Mouse (Mus musculus) hindbrain, embryonic 16.5 days (tissue): Measurements from ENCODE around the gene Rabgap1l. TPM values are rescaled to one million over a fixed set of nuclear protein-coding genes. Genes with fewer than 3 reads are reported as not detected.

Source experiments
- ATAC-seq: fragments of 200-750 bp; cut with Nextera tagmentation; 2 replicates; pipeline ENCODE4 v1.8.0; 2017; ENCODE audit warnings: moderate TSS enrichment, moderate library complexity
- H3K27ac ChIP-seq: fragments of 300-500 bp; sonication (generic); 2 replicates; pipeline ENCODE4 v1.5.1; 2014; ENCODE audit warnings: low read depth, mild to moderate bottlenecking, control low read depth, low read length, moderate library complexity
- H3K27me3 ChIP-seq: fragments of 300-500 bp; sonication (generic); replicated peaks from 2 replicates; pipeline ENCODE4 v1.6.1; 2014; ENCODE audit warnings: low read length; ENCODE audit not compliant: control insufficient read depth, insufficient read depth
- H3K36me3 ChIP-seq: fragments of 300-500 bp; sonication (generic); 2 replicates; pipeline ENCODE4 v1.6.1; 2014; ENCODE audit warnings: mild to moderate bottlenecking, low read length, moderate library complexity, mixed read lengths; ENCODE audit not compliant: control insufficient read depth, insufficient read depth
- H3K4me1 ChIP-seq: fragments of 300-500 bp; sonication (generic); 2 replicates; pipeline ENCODE4 v1.6.1; 2014; ENCODE audit warnings: low read depth, low read length; ENCODE audit not compliant: control insufficient read depth, insufficient read depth
- H3K4me2 ChIP-seq: fragments of 300-500 bp; sonication (generic); 2 replicates; pipeline ENCODE4 v1.6.1; 2014; ENCODE audit warnings: mild to moderate bottlenecking, low read length, control low read depth, moderate library complexity
- H3K4me3 ChIP-seq: fragments of 300-500 bp; sonication (generic); 2 replicates; pipeline ENCODE4 v1.5.1; 2014; ENCODE audit warnings: mild to moderate bottlenecking, low read length, control low read depth, moderate library complexity
- H3K9ac ChIP-seq: fragments of 300-500 bp; sonication (generic); 2 replicates; pipeline ENCODE4 v1.6.1; 2014; ENCODE audit warnings: low read depth, mild to moderate bottlenecking, control low read depth, low read length, moderate library complexity
- H3K9me3 ChIP-seq: fragments of 300-500 bp; sonication (generic); 2 replicates; pipeline ENCODE4 v1.6.1; 2014; ENCODE audit warnings: mild to moderate bottlenecking, low read length, moderate library complexity; ENCODE audit not compliant: control insufficient read depth
- WGBS: fragments of 180-500 bp; shearing (Covaris S2); extraction: QIAGEN DNeasy Blood & Tissue Kit; methylation state at CpG from one replicate; pipeline ENCODE4 v1.1.7; 2014; 5-methylcytosine and 5-hydroxymethylcytosine counted together
- polyA plus RNA-seq: library from polyadenylated mRNA; unstranded; fragments of >200 nt; fragmentation: Nextera tagmentation; extraction: Ambion mirVana; gene quantifications from 2 replicates; pipeline ENCODE4 v1.2.1, GENCODE M21; 2015

Rabgap1l gene
- polyA plus RNA-seq, 1 experiment from 2014 or later, result 30.0 TPM

- H3K36me3 ChIP-seq, result no peaks in the 10 kb centered on the region
- no peaks in the 10 kb centered on the region for H3K9me3 ChIP-seq
- H3K9ac ChIP-seq, result no peak overlapping the region
- no peak overlapping the region for H3K4me2 ChIP-seq
- H3K4me3 ChIP-seq, result no peak overlapping the region
- no peaks in the 10 kb centered on the region for H3K4me1 ChIP-seq
- H3K27me3 ChIP-seq, result no peaks in the 10 kb centered on the region
- no peak overlapping the region for H3K27ac ChIP-seq
- WGBS, result 75% methylated on average over 4 of the region's 4 CpGs
- no peak for ATAC-seq
Observed at GRCm38 (mm10) chr1:160518552-160518951, 274.5 kb downstream of the Rabgap1l start.

- Histone ChIP-seq H3K4me2 (no peak overlapping the region), H3K27ac (no peak overlapping the region), H3K27me3 (no peaks in the 10 kb centered on the region), H3K4me1 (no peaks in the 10 kb centered on the region), H3K36me3 (no peaks in the 10 kb centered on the region), H3K9me3 (no peaks in the 10 kb centered on the region), H3K9ac (no peak overlapping the region), H3K4me3 (no peak overlapping the region)
- ATAC-seq, result no peak
Observed at GRCm38 (mm10) chr1:160507766-160508165, 285.2 kb downstream of the Rabgap1l start.

GRCm38 (mm10) chr1:160496906-160497577, 296.0 kb downstream of the Rabgap1l start:
- WGBS, result 50% methylated on average over 3 of the region's 3 CpGs
- no peak overlapping the region for H3K27ac ChIP-seq
- no peak overlapping the region for H3K4me3 ChIP-seq
- no peaks in the 10 kb centered on the region for H3K36me3 ChIP-seq
- H3K27me3 ChIP-seq, result no peaks in the 10 kb centered on the region
- H3K4me1 ChIP-seq, result no peaks in the 10 kb centered on the region
- H3K4me2 ChIP-seq, result no peak overlapping the region
- ATAC-seq, result 0 out of 2 replicates have a peak, but pooled peaks have one; percentile 42
- H3K9me3 ChIP-seq, result no peaks in the 10 kb centered on the region
- no peak overlapping the region for H3K9ac ChIP-seq

- Histone ChIP-seq H3K27me3 (no peaks in the 10 kb centered on the region), H3K9ac (no peak overlapping the region), H3K27ac (no peak overlapping the region), H3K4me2 (no peak overlapping the region), H3K9me3 (no peaks in the 10 kb centered on the region), H3K36me3 (no peaks in the 10 kb centered on the region), H3K4me1 (no peaks in the 10 kb centered on the region), H3K4me3 (no peak overlapping the region)
- 56% methylated on average over 3 of the region's 3 CpGs for WGBS
- no peak for ATAC-seq
Observed at GRCm38 (mm10) chr1:160485731-160486130, 307.3 kb downstream of the Rabgap1l start.

GRCm38 (mm10) chr1:160485028-160485427, 308.0 kb downstream of the Rabgap1l start:
- Histone ChIP-seq H3K27ac (no peak overlapping the region), H3K4me2 (no peak overlapping the region), H3K9me3 (no peaks in the 10 kb centered on the region), H3K27me3 (no peaks in the 10 kb centered on the region), H3K36me3 (no peaks in the 10 kb centered on the region), H3K9ac (no peak overlapping the region), H3K4me3 (no peak overlapping the region), H3K4me1 (no peaks in the 10 kb centered on the region)
- 69% methylated on average over 7 of the region's 7 CpGs for WGBS
- no peak; the same call in 1 of the 2 replicates for ATAC-seq

GRCm38 (mm10) chr1:160481643-160482042, 311.4 kb downstream of the Rabgap1l start:
- Histone ChIP-seq H3K9ac (no peak overlapping the region), H3K4me2 (no peak overlapping the region), H3K4me3 (no peak overlapping the region), H3K27ac (no peak overlapping the region), H3K4me1 (no peaks in the 10 kb centered on the region), H3K27me3 (no peaks in the 10 kb centered on the region), H3K36me3 (no peaks in the 10 kb centered on the region), H3K9me3 (no peaks in the 10 kb centered on the region)
- ATAC-seq, result no peak
- 81% methylated on average over 2 of the region's 2 CpGs for WGBS

- no peak overlapping the region for H3K4me2 ChIP-seq
- no peaks in the 10 kb centered on the region for H3K4me1 ChIP-seq
- no peak overlapping the region for H3K4me3 ChIP-seq
- H3K27ac ChIP-seq, result no peak overlapping the region
- no peak overlapping the region for H3K9ac ChIP-seq
- H3K27me3 ChIP-seq, result no peaks in the 10 kb centered on the region
- no peaks in the 10 kb centered on the region for H3K36me3 ChIP-seq
- ATAC-seq, result no peak
- no peaks in the 10 kb centered on the region for H3K9me3 ChIP-seq
Observed at GRCm38 (mm10) chr1:160467443-160467842, 325.6 kb downstream of the Rabgap1l start.

GRCm38 (mm10) chr1:160465186-160465585, 327.8 kb downstream of the Rabgap1l start:
- H3K27ac ChIP-seq, result no peak overlapping the region
- H3K36me3 ChIP-seq, result no peaks in the 10 kb centered on the region
- H3K9ac ChIP-seq, result no peak overlapping the region
- H3K9me3 ChIP-seq, result no peaks in the 10 kb centered on the region
- no peak overlapping the region for H3K4me2 ChIP-seq
- no peaks in the 10 kb centered on the region for H3K27me3 ChIP-seq
- no peak overlapping the region for H3K4me3 ChIP-seq
- H3K4me1 ChIP-seq, result no peaks in the 10 kb centered on the region
- ATAC-seq, result no peak

- Histone ChIP-seq H3K9me3 (no peaks in the 10 kb centered on the region), H3K4me3 (no peak overlapping the region), H3K36me3 (no peaks in the 10 kb centered on the region), H3K9ac (no peak overlapping the region), H3K27me3 (no peaks in the 10 kb centered on the region), H3K4me2 (no peak overlapping the region), H3K27ac (no peak overlapping the region), H3K4me1 (no peaks in the 10 kb centered on the region)
- ATAC-seq, result no peak
Observed at GRCm38 (mm10) chr1:160464148-160464547, 328.9 kb downstream of the Rabgap1l start.

- H3K27ac ChIP-seq, result no peak overlapping the region
Observed at GRCm38 (mm10) chr1:160460346-160460745, 332.7 kb downstream of the Rabgap1l start.

More at GRCm38 (mm10) chr1:160460346-160460745, 332.7 kb downstream of the Rabgap1l start:
- H3K4me2 ChIP-seq, result no peak overlapping the region
- H3K4me1 ChIP-seq, result no peaks in the 10 kb centered on the region
- H3K9ac ChIP-seq, result no peak overlapping the region
- 100% methylated on average over 1 of the region's 1 CpGs for WGBS
- no peaks in the 10 kb centered on the region for H3K27me3 ChIP-seq
- H3K36me3 ChIP-seq, result no peaks in the 10 kb centered on the region
- H3K4me3 ChIP-seq, result no peak overlapping the region
- no peak for ATAC-seq
- H3K9me3 ChIP-seq, result no peaks in the 10 kb centered on the region
